Mouse (Mus musculus) G1E (cell line): ENCODE results near the gene Arhgap45.

Source experiments
- CTCF ChIP-seq: IDR thresholded peaks from 2 replicates; pipeline ENCODE4 v1.5.1; 2012; ENCODE audit warnings: low read depth, low read length, inconsistent platforms, mixed read lengths
- GATA1 ChIP-seq: IDR thresholded peaks from 2 replicates; pipeline ENCODE4 v1.6.1; 2012; ENCODE audit warnings: borderline replicate concordance, low read length, inconsistent platforms, mixed read lengths
- POLR2AphosphoS5 ChIP-seq: IDR thresholded peaks from 2 replicates; pipeline ENCODE4 v1.6.1; 2012; ENCODE audit warnings: low read depth, low read length, inconsistent platforms; ENCODE audit not compliant: insufficient replicate concordance
- TAL1 ChIP-seq: conservative IDR thresholded peaks from 2 replicates; pipeline ENCODE4 v1.6.1; 2012; ENCODE audit warnings: low read depth, low read length, inconsistent platforms, mixed read lengths

DNA sequence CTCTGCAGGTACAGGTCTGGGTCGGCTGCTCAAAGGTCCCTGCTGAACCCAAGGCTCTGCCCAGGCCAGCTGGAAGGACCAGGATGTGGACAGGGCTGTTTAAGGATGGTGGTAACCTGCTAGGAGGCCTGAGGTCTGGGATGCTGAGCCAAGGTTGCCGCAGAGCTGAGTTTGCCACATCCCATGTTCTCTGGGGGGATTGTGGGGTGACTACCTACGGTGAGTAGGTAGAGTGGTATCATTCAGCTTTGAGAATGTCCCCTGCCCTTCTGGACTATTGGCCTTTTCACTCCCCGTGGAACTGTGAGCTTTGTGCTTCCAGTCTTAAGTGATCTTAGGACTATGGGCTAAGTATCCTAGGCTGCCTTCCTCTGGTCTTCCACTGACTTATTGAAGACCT is 40.1 kb downstream of the Arhgap45 start:
- no peak for TF ChIP-seq GATA1
- no peak for TF ChIP-seq CTCF
- no peak for TF ChIP-seq POLR2AphosphoS5
- TF ChIP-seq TAL1: no peak
